Mouse (Mus musculus) thymus, adult 2 months (tissue): ENCODE results near the gene Itgb4. TPM values are rescaled to one million over a fixed set of nuclear protein-coding genes. Genes with fewer than 3 reads are reported as not detected.

ENCODE experiments used
- DNase-seq: peaks from one replicate; pipeline ENCODE4 v3.0.0; 2021
- H3K27ac ChIP-seq: fragments of 200-500 bp; 2 replicates; pipeline ENCODE4 v1.5.1; 2012; ENCODE audit warnings: low read length, control low read depth; ENCODE audit not compliant: control insufficient read depth, insufficient read depth
- H3K27me3 ChIP-seq: fragments of 200-500 bp; 2 replicates; pipeline ENCODE4 v1.6.1; 2012; ENCODE audit warnings: mild to moderate bottlenecking, low read length, moderate library complexity, mixed read lengths; ENCODE audit not compliant: control insufficient read depth, insufficient read depth
- H3K36me3 ChIP-seq: fragments of 200-500 bp; 2 replicates; pipeline ENCODE4 v1.6.1; 2012; ENCODE audit warnings: mild to moderate bottlenecking, low read length, moderate library complexity; ENCODE audit not compliant: control insufficient read depth, insufficient read depth
- H3K4me1 ChIP-seq: fragments of 200-500 bp; replicated peaks from 2 replicates; pipeline ENCODE4 v1.6.1; 2012; ENCODE audit warnings: low read length; ENCODE audit not compliant: control insufficient read depth, insufficient read depth
- H3K4me3 ChIP-seq: fragments of 200-500 bp; 2 replicates; pipeline ENCODE4 v1.5.1; 2012; ENCODE audit warnings: mild to moderate bottlenecking, low read length, control low read depth, moderate library complexity; ENCODE audit not compliant: control insufficient read depth, insufficient read depth
- CTCF ChIP-seq: fragments of 200-500 bp; IDR thresholded peaks from 2 replicates; pipeline ENCODE4 v1.5.1; 2012; ENCODE audit warnings: mild to moderate bottlenecking, control low read depth, low read length, moderate library complexity, borderline replicate concordance; ENCODE audit not compliant: control insufficient read depth, poor library complexity, insufficient read depth; ENCODE audit errors: extremely low read depth
- POLR2A ChIP-seq: fragments of 200-500 bp; IDR thresholded peaks from 2 replicates; pipeline ENCODE4 v1.6.1; 2012; ENCODE audit warnings: mild to moderate bottlenecking, low read length, control low read depth, moderate library complexity; ENCODE audit not compliant: control insufficient read depth, poor library complexity, insufficient read depth; ENCODE audit errors: extremely low read depth
- WGBS: fragments of 180-500 bp; shearing (Covaris S2); methylation state at CpG from one replicate; pipeline ENCODE4 v1.1.7; 2018; 5-methylcytosine and 5-hydroxymethylcytosine counted together
- polyA plus RNA-seq: library from polyadenylated mRNA; depleted of rRNA; stranded (reverse); fragments of >200 nt; gene quantifications from 2 replicates; pipeline ENCODE4 v1.2.3, GENCODE M21; 2012

The Itgb4 gene
- polyA plus RNA-seq, 1 experiment, result 20.8 TPM

DNA sequence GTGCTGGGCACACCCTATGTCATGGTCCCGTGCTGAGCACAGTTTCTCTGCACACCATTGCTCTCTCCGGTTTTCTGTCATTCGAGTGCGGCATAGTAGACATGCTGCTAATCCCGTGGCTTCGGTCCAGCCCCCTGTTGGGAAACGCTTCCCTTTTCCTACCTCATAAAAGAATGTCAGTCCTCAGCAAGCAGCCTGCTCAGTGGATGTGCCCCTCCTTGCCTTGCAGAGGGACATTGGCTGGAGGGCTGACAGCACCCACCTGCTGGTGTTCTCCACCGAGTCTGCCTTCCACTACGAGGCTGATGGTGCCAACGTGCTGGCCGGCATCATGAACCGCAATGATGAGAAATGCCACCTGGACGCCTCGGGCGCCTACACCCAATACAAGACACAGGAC, 8.0 kb downstream of the Itgb4 start:
- Histone ChIP-seq H3K27ac (no peak overlapping the region), H3K4me3 (no peak overlapping the region), H3K36me3 (no peaks in the 10 kb centered on the region), H3K4me1 (no peaks in the 10 kb centered on the region), H3K27me3 (no peaks in the 10 kb centered on the region)
- TF ChIP-seq POLR2A (no peak), CTCF (no peak)
- WGBS, result 97% methylated on average over 15 of the region's 15 CpGs
- DNase-seq, result no peak

DNA sequence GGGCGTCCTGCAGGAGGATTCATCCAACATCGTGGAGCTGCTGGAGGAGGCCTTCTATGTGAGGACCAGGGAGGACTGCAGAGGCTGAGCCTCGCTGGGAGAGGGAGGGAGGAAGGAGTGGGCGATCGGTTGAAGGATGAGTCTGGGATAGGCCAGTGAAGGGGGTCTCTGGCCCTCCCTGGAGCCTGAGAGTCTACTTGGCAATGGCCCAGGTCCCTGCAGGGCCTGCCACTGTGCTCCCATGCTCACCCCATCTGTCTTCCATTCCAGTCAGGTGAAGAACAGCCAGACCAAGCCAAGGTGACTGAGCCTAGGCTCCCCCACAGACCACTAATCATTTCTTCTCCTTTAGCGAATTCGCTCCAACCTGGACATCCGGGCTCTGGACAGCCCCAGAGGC, 8.8 kb downstream of the Itgb4 start:
- H3K27ac ChIP-seq, result no peak overlapping the region
- TF ChIP-seq CTCF (no peak), POLR2A (no peak)
- H3K4me1 ChIP-seq, result no peaks in the 10 kb centered on the region
- 96% methylated on average over 8 of the region's 8 CpGs for WGBS
- H3K4me3 ChIP-seq, result no peak overlapping the region
- H3K27me3 ChIP-seq, result no peaks in the 10 kb centered on the region
- H3K36me3 ChIP-seq, result no peaks in the 10 kb centered on the region
- no peak for DNase-seq

DNA sequence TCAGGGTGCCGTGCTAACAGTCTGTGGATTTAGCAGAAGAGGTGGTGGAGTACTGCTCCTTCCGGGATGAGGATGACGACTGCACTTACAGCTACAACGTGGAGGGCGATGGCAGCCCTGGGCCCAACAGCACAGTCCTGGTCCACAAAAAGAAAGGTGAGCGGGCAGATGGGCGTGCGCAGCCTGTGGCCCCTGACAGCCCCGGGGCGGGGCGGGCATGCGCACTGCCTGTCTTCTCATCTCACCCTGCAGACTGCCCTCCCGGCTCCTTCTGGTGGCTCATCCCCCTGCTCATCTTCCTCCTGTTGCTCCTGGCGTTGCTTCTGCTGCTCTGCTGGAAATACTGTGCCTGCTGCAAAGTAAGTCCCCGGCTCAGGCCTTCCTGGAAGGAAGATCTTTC, 15.2 kb downstream of the Itgb4 start:
- WGBS, result 75% methylated on average over 15 of the region's 15 CpGs
- no peaks in the 10 kb centered on the region for H3K4me1 ChIP-seq
- no peaks in the 10 kb centered on the region; the same call in 1 of the 2 replicates for H3K27me3 ChIP-seq
- H3K4me3 ChIP-seq, result no peak overlapping the region
- H3K27ac ChIP-seq, result no peak overlapping the region
- DNase-seq, result no peak
- no peak for TF ChIP-seq CTCF
- no peaks in the 10 kb centered on the region for H3K36me3 ChIP-seq

DNA sequence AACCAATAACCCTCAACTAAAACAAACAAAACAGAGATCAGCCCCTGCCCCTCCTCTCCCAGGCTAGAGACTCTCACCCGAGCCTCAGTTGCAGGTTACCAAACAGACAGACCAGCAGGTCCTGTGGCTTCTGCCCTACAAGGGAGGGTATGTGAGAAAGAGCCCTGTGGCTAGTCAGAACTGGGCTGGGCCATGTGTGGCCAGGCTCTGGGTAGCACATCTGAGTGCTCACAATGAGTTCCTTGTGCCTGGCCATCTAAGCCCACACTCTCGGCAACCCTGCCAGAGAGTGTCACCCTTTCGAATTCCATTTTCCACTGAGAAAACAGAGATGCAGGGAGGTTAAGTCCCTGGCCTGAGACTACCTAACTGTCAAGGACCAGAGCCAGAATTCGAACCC, 17.6 kb downstream of the Itgb4 start:
- DNase-seq, result no peak
- 81% methylated on average over 4 of the region's 4 CpGs for WGBS
- no peaks in the 10 kb centered on the region for H3K36me3 ChIP-seq
- H3K27ac ChIP-seq, result no peak overlapping the region
- TF ChIP-seq CTCF (no peak), POLR2A (no peak)
- no peaks in the 10 kb centered on the region for H3K4me1 ChIP-seq
- H3K27me3 ChIP-seq, result no peaks in the 10 kb centered on the region; the same call in 1 of the 2 replicates
- H3K4me3 ChIP-seq, result no peak overlapping the region

DNA sequence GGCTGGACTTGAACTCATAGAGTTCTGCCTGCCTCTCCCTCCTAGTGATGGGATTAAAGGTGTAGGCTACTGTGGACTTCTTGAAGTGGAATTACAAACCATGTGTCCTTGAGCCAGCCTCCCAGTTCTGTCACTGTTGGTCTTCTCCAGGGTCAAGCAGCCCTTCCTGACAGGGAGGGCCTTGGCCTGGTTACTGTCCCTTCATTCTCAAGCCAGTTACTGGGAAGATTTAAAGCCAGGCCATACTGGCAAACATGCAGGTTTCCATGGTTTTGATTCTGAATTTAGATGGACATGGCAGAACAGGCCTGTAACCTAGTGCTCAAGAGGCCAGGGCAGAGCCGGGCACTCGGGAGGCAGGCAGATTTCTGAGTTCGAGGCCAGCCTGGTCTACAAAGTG, 20.7 kb downstream of the Itgb4 start:
- no peak for DNase-seq
- Histone ChIP-seq H3K4me1 (peaks cover 3% of the 10 kb centered on the region), H3K36me3 (no peaks in the 10 kb centered on the region), H3K27me3 (no peaks in the 10 kb centered on the region), H3K27ac (no peak overlapping the region), H3K4me3 (no peak overlapping the region)
- 98% methylated on average over 3 of the region's 3 CpGs for WGBS
- no peak for TF ChIP-seq CTCF
- TF ChIP-seq POLR2A, result no peak

DNA sequence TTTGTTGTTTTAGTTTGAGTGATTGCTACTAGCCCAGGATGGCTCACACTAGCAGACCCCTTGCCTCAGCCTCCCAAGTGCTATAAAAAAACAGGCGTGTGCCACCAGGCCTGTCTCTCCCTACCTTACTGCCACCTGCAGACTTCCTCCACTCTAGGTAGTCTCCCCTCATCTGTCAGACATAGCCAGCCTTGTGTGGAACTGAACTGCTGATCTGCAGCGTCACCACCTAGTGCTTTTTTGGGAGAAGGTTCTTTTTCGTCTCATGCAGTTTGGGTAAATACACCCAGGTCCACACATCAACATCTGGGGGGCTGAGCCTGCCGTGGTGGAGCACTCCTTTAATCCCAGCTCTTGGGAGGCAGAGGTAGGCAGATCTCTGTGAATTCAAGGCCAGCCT, 22.5 kb downstream of the Itgb4 start:
- no peak for TF ChIP-seq POLR2A
- H3K36me3 ChIP-seq, result no peaks in the 10 kb centered on the region
- no peaks in the 10 kb centered on the region for H3K27me3 ChIP-seq
- H3K4me3 ChIP-seq, result no peak overlapping the region
- WGBS, result 89% methylated on average over 4 of the region's 4 CpGs
- no peak for DNase-seq
- H3K27ac ChIP-seq, result no peak overlapping the region
- H3K4me1 ChIP-seq, result peaks cover 3% of the 10 kb centered on the region

DNA sequence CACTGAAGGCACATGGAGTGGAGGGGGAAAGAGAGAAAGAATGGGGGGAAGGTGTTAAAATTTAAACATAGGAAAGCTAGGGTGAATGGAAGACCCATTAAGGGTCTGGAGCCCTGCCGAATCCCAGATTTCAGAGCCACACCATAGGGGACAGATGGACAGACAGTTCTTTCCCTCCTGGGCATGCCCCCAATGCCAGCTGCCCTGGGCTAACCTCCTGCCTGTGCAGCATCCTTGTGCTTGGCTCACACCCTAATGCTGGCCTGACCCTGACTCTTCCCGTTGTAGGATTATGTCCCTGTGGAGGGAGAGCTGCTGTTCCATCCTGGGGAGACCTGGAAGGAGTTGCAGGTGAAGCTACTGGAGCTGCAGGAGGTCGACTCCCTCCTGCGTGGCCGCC, 23.2 kb downstream of the Itgb4 start:
- Histone ChIP-seq H3K27ac (no peak overlapping the region), H3K27me3 (no peaks in the 10 kb centered on the region), H3K4me1 (peaks cover 3% of the 10 kb centered on the region), H3K4me3 (no peak overlapping the region), H3K36me3 (no peaks in the 10 kb centered on the region)
- TF ChIP-seq CTCF (no peak), POLR2A (no peak)
- WGBS, result 98% methylated on average over 5 of the region's 5 CpGs
- no peak for DNase-seq
